Mouse (Mus musculus) gastrocnemius, postnatal 14 days (tissue): ENCODE data around the gene Gm13030. TPM values are rescaled to one million over a fixed set of nuclear protein-coding genes. Genes with fewer than 3 reads are reported as not detected.
A peak's percentile ranks its signal among the peaks of the same experiment; 100 is the strongest.
"Not testable (repeated sequence)": the region's sequence is repeated elsewhere in the genome, so short reads cannot be mapped to it uniquely, and the experiment has no call there.

ENCODE experiments used
- DNase-seq: peaks from one replicate; pipeline ENCODE4 v3.0.0; 2021; ENCODE audit warnings: mixed read lengths
- intact Hi-C: fragments of 180-260 bp; cut with DNase I; formaldehyde crosslinking; loops from one replicate; pipeline ENCODE4 v1.15.1; 2025; ENCODE audit warnings: low total_unique reads
- total RNA-seq, 2 experiments: library from RNA; stranded (reverse); gene quantifications; 2 replicates each; pipeline ENCODE4 v1.2.3; 2021

Gm13030 gene
- total RNA-seq, 2 experiments from 2014 or later = not detected

GRCm38 (mm10) chr4:138875275-138875674 lies 1.5 kb upstream of the Gm13030 start:
- intact Hi-C loops, DNase-seq: not testable (repeated sequence)

- DNase-seq = no peak
- intact Hi-C loops = no loop called here
These were observed 5.1 kb downstream of the Gm13030 start for GRCm38 (mm10) chr4:138868666-138869065.

GRCm38 (mm10) chr4:138866413-138866812 lies 7.4 kb downstream of the Gm13030 start:
- peak; percentile 68 for DNase-seq
- intact Hi-C loops = no loop called here

DNA sequence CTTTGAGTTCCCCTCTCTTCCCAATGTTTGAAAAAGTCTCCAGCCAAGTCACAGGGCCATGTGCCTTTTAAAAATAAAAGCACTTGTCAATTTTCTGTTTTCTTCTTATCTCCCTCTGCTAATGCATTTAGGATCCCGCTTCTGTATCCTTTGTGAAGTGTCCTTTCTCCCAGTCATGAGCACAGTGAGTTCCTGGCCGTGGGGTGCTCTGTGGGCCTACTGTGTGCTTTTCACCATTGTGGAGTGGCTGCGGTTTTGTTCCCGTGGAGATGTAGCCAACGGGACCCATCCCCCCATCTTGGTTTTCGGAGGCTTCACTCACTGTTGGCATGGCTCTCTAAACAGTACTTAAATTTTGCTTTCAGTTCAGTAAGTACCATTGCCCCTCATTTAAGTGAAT lies 7.8 kb downstream of the Gm13030 start:
- DNase-seq = no peak
- intact Hi-C loops = no loop called here

- no peak for DNase-seq
- intact Hi-C loops = no loop called here
These were observed 8.7 kb downstream of the Gm13030 start for GRCm38 (mm10) chr4:138865092-138865491.

DNA sequence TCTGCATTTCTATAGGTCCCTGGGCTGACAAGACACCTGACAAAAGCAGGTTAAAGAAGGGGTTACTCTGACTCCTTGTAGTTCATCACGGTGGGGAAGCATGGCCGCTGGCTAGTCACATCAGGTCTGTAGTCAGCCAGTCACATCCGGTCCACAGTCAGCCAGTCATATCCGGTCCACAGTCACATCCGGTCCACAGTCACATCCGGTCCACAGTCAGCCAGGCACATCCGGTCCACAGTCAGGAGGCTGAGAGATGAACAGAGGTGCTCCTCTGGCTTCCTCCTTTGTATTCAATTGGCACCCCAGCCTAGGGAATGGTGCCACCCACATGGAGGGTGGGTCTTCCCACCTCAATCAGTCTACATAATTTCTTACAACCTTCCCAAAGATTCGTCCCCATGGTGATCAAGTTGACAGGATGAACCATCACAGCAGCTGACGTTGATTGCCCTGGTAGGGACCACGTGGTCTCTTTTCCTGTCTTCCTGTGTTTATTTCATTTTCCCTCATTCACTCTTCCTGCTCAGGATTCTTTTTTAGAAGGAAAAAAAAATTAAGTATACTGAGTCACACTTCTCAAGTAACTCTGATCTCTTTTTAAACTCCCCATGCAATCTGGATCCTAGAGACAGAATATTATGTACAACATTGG lies 10.3 kb downstream of the Gm13030 start, which contains the start of gene Pla2g5:
Gene Pla2g5 (minus strand): TSS at position 139 of the 655 bp plus-strand sequence.
- intact Hi-C loops = no loop called here
- no peak for DNase-seq

GRCm38 (mm10) chr4:138859728-138860127 lies 14.0 kb downstream of the Gm13030 start:
- peak; percentile 75 for DNase-seq
- intact Hi-C loops = no loop called here

GRCm38 (mm10) chr4:138859245-138859644 lies 14.5 kb downstream of the Gm13030 start:
- DNase-seq = no peak
- intact Hi-C loops = no loop called here

DNA sequence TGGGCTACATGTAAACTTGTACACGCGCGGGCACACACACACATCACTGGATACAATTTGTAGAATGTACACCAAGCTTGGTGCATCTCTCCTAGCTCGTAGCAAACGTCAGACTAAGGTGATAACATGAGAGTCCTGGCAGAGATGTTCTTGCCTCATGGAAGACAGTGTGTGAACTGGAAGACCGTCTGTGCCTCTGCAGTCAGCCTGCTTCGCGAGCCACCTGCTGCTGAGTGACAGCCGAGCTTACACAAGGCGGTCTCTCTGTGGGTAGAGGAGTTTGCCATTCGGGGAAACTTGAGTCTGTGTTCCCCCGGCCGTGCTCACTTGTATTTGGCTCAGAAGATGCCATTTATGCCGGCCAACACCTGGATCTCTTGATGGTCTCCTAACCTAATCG lies 15.3 kb downstream of the Gm13030 start:
- intact Hi-C loops = no loop called here

GRCm38 (mm10) chr4:138857576-138857975 lies 16.2 kb downstream of the Gm13030 start:
- intact Hi-C loops = no loop called here
- DNase-seq = no peak

More for the DNA sequence above, 15.3 kb downstream of the Gm13030 start:
- no peak for DNase-seq

DNA sequence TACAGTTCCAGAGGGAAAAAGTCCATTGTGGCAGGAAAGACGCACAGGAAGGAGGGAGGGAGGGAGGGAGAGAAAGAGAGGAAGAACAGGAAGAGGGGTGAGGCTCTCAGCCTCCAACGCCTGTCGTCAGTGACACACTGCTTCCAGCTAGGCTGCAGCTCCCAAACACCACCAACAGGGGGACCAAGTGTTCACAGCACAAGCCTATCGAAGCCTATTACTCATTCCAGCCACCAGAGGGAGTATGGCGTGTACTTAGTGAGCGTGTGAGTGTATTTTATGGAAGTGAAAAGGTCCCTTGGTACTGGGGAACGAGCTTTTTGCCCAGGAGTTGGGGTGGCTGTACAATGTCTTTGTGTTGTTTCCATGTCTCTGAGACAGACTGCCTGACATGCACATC lies 17.3 kb downstream of the Gm13030 start:
- intact Hi-C loops = no loop called here
- DNase-seq = peak; percentile 54

GRCm38 (mm10) chr4:138855092-138855632 lies 18.6 kb downstream of the Gm13030 start:
- intact Hi-C loops = no loop called here
- DNase-seq = no peak

- DNase-seq = no peak
- intact Hi-C loops = loop anchor here (5.0 kb wide), 2 partner anchors 101 to 406 kb away; no protein-coding TSS in a partner anchor
These were observed 20.8 kb downstream of the Gm13030 start for GRCm38 (mm10) chr4:138852961-138853360.

DNA sequence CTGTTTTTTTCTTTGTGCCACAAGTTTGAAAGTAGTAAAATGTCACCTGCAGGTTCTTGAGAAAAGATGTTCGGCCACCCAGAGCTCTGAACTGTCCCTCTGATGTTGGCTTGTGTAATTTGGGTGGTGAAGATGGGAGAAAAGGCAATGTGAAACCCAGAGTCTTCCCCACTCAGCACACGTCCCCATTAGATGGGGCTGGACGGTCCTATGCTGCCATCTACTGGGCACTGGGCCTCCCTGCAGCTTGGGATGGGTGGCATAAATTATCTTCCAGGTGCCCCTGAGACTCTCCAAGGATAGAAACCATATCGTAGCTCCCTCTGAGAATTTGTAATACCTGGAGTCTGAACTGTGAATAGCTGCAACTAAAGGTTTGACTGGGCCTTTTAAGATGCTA lies 22.3 kb downstream of the Gm13030 start:
- intact Hi-C loops = loop anchor here (2.0 to 5.0 kb wide), 3 partner anchors 99 to 404 kb away; no protein-coding TSS in a partner anchor
- DNase-seq = peak; percentile 61

- intact Hi-C loops = no loop called here
- DNase-seq = no peak
These were observed 32.4 kb downstream of the Gm13030 start for GRCm38 (mm10) chr4:138841386-138841785.

- intact Hi-C loops = no loop called here
- no peak for DNase-seq
These were observed 33.0 kb downstream of the Gm13030 start for GRCm38 (mm10) chr4:138840726-138841125.

- DNase-seq = no peak
- intact Hi-C loops = no loop called here
These were observed 34.0 kb downstream of the Gm13030 start for GRCm38 (mm10) chr4:138839806-138840205.

DNA sequence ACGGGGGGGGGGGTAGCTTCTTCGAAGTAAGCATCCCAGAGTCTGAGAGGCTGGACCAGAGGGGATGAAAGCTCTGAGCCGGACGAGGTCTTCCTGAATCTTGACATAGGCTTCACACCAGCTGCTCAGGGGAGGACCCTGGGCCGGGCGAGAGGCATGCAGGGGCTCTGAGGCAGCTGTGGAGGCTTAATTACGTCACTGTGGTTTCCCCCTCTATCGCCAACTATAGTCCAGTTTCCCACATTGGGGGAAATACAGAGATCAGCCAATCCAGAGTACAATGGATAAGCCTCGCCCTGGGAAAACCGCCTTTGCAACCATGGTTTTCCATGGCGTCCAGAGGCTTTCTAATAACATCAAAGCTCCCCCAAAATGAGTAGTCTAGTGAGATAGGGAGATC lies 46.6 kb downstream of the Gm13030 start:
- intact Hi-C loops = no loop called here
- no peak for DNase-seq

DNA sequence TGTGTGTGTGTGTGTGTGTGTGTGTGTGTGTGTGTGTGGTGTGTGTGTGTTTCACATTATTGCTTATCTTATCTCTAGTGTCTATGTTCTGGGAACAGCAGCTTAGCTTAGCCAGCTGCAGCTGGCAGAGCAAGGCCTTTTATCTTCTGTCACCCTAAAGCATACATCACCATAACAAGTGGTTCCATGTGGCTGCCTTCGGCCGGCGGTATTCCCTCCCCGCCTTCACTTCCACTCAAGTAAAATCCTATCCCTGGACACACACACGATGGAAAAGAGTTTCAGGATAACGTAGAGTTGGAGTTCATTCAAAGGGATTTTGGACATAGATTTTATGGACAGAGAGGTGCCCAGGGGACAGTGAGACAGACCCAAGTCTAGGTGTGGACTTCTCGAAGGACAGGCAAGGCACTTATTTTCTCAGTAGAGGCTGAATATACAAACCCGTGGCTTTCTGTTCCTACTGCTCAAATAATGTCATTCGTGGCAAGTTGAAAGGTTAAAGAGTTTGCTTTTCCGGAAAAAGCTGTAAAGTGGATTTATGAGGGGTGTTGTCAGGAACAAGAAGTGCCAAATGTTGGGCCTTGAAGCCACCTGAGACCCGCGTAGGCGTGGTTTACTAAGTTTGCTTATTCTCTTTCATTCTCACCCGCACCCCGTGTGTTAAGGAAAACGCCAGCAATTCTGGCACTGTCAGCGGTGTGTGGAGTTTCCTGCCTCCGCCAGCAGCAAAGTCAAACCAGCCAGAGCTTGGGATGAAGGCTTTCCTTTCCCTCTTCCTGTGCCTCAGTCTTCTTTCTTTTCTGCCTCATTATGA lies 47.8 kb downstream of the Gm13030 start:
- no peak for DNase-seq
- intact Hi-C loops = no loop called here

DNA sequence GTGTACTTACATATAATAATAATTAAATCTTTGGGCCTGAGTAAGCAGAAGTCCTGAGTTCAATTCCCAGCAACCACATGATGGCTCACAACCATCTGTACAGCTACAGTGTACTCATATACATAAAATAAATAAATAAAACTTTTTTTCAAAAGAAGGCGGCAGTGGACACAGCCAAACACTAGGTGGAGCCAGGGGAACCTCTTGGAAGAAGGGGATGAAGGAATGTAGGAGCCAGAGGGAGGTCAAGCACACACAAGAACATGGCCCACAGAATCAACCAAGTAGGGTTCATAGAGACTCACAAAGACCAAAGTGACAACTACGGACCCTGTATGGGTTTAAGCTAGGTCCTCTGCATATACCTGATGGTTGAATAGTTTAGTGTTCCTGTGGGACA lies 49.1 kb downstream of the Gm13030 start:
- intact Hi-C loops = no loop called here
- no peak for DNase-seq
